Mouse (Mus musculus) neural tube, embryonic 15.5 days (tissue): ENCODE measurements around the gene Arhgef38. TPM values are rescaled to one million over a fixed set of nuclear protein-coding genes. Genes with fewer than 3 reads are reported as not detected.

ENCODE experiments used
- ATAC-seq: fragments of 200-750 bp; cut with Nextera tagmentation; 2 replicates; pipeline ENCODE4 v1.8.0; 2017; ENCODE audit warnings: mild to moderate bottlenecking, moderate TSS enrichment, moderate library complexity; ENCODE audit not compliant: low FRiP score
- H3K27ac ChIP-seq: fragments of 300-500 bp; sonication (generic); replicated peaks from 2 replicates; pipeline ENCODE4 v1.5.1; 2015; ENCODE audit warnings: mild to moderate bottlenecking, inconsistent platforms
- H3K27me3 ChIP-seq: fragments of 300-500 bp; sonication (generic); replicated peaks from 2 replicates; pipeline ENCODE4 v1.6.1; 2015; ENCODE audit warnings: inconsistent platforms
- H3K36me3 ChIP-seq: fragments of 300-500 bp; sonication (generic); 2 replicates; pipeline ENCODE4 v1.6.1; 2015; ENCODE audit warnings: inconsistent platforms
- H3K4me1 ChIP-seq: fragments of 300-500 bp; sonication (generic); 2 replicates; pipeline ENCODE4 v1.6.1; 2015; ENCODE audit warnings: inconsistent platforms
- H3K4me2 ChIP-seq: fragments of 300-500 bp; sonication (generic); 2 replicates; pipeline ENCODE4 v1.6.1; 2015; ENCODE audit warnings: inconsistent platforms, mild to moderate bottlenecking, moderate library complexity
- H3K4me3 ChIP-seq: fragments of 300-500 bp; sonication (generic); replicated peaks from 2 replicates; pipeline ENCODE4 v1.5.1; 2015; ENCODE audit warnings: mild to moderate bottlenecking, inconsistent platforms
- H3K9ac ChIP-seq: fragments of 300-500 bp; sonication (generic); replicated peaks from 2 replicates; pipeline ENCODE4 v1.6.1; 2015; ENCODE audit warnings: mild to moderate bottlenecking, inconsistent platforms
- H3K9me3 ChIP-seq: fragments of 300-500 bp; sonication (generic); replicated peaks from 2 replicates; pipeline ENCODE4 v1.6.1; 2016; ENCODE audit warnings: inconsistent platforms
- WGBS: fragments of 180-500 bp; shearing (Covaris S2); methylation state at CpG from one replicate; pipeline ENCODE4 v1.1.7; 2015; ENCODE audit warnings: mixed read lengths; 5-methylcytosine and 5-hydroxymethylcytosine counted together
- polyA plus RNA-seq: library from polyadenylated mRNA; unstranded; fragments of >200 nt; fragmentation: Nextera tagmentation; extraction: Ambion mirVana; gene quantifications from 2 replicates; pipeline ENCODE4 v1.2.1, GENCODE M21; 2015

Gene Arhgef38
- polyA plus RNA-seq, 1 experiment from 2014 or later = 0.05 TPM

DNA sequence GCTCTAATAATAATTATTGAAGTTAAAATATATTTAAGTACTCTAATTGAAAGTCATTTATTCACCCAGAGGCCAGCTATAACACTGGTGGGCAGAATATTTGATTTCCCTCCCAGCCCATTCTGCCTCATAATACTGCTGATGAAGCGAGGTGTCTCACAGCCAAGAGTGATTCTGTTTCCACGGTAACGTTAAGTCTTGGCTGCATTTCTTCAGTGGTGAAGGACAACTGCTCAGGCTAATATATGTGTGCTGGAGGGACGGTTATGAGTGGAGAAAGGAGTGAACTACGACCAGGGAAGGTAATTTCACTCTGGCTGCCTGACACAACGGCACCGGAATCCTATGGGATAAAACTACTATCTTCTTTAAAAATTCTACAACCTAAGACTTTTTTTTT is 71.6 kb downstream of the Arhgef38 start:
- Histone ChIP-seq H3K9ac (no peak overlapping the region), H3K9me3 (no peaks in the 10 kb centered on the region), H3K27ac (no peak overlapping the region), H3K4me1 (peaks cover 15% of the 10 kb centered on the region), H3K4me2 (no peak overlapping the region), H3K36me3 (no peaks in the 10 kb centered on the region), H3K4me3 (no peak overlapping the region), H3K27me3 (no peaks in the 10 kb centered on the region)
- ATAC-seq = peak; percentile 87
- 33% methylated on average over 7 of the region's 7 CpGs for WGBS

DNA sequence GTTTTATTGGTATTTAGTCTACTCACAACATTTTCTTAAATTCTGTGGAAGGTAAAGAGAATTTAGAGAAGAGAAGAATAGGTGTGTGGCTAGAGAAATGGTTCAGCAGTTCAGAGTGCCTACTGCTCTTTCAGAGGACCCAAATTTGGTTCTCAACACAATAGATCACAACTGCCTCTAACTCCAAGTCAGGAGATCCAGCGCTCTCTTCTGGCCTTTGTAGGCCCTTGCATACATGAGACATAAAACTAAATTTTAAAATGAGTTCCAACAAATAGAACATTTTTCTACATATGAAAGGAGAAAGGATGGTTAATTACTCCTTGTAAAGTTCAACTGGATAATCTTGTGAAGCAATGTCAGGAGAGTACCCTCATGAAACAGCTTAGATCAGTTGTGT is 73.3 kb downstream of the Arhgef38 start:
- H3K9ac ChIP-seq = no peak overlapping the region

DNA sequence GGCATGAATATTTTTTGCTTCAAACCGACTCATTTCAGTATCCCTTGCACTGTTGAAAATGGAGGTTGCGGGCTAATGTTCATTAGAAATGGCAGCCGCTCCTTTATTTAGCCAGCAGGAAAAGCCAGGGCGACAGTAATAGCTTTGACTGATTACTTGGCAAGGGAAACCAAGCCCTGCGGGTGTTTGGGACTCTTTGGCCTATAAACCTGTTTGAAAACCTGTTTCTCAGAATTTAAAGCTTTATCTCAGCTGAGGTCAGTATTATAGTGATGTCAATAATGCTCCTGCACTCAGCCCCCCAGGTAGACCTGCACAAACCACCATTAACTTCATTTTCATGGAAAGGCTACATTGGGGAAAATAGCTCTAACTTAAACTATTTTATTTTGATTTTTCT is 76.5 kb downstream of the Arhgef38 start:
- Histone ChIP-seq H3K27ac (no peak overlapping the region), H3K27me3 (no peaks in the 10 kb centered on the region), H3K4me1 (peaks cover 8% of the 10 kb centered on the region), H3K36me3 (no peaks in the 10 kb centered on the region), H3K4me3 (no peak overlapping the region), H3K9ac (no peak overlapping the region), H3K4me2 (no peak overlapping the region), H3K9me3 (no peaks in the 10 kb centered on the region)
- no peak for ATAC-seq
- WGBS = 64% methylated on average over 5 of the region's 5 CpGs

More for the DNA sequence above, 73.3 kb downstream of the Arhgef38 start:
- no peaks in the 10 kb centered on the region for H3K9me3 ChIP-seq
- H3K27ac ChIP-seq = no peak overlapping the region
- no peak overlapping the region for H3K4me3 ChIP-seq
- H3K36me3 ChIP-seq = no peaks in the 10 kb centered on the region
- no peaks in the 10 kb centered on the region for H3K27me3 ChIP-seq
- H3K4me2 ChIP-seq = no peak overlapping the region
- no peak for ATAC-seq
- 86% methylated on average over 1 of the region's 1 CpGs for WGBS
- H3K4me1 ChIP-seq = peaks cover 15% of the 10 kb centered on the region

DNA sequence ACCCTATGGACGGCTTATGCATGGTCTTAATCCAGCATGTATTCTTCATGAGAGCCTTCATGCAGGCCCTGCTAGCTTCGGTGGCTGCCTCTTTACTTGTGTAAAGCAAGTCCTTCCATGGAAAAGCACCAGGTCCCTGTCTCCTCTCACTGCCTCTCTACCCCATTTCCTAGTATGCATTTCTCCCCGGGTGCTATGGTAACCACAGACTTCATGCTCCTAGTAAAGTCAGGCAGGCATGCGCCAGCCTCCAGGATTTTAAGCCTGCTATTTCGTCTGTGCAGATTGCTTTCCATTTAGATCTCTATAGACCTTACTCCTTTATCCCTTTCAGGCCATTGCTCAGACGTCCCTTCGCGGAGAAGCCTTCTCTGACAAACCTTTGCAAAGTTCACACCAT is 80.1 kb downstream of the Arhgef38 start:
- ATAC-seq = peak; percentile 76; the same call in 1 of the 2 replicates

DNA sequence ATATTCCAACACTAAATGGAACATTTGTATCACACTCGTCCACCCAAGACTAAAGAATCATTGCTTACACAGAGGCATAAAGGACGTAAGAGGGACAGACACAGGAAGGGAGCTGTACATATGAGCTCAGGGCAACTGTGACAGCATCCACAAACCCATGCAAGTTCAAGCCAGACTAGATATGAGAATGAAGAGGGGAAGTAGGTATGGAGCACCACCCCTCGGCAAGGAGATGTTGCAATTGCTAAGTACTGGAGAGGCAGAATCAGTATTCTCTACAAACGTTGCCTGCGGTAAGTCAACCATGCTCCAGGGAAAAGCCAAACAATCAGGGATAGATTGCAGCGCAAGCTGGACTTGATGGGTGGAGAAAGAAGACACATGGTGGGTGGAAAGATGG is 81.1 kb downstream of the Arhgef38 start:
- H3K4me2 ChIP-seq = no peak overlapping the region
- WGBS = 78% methylated on average over 6 of the region's 6 CpGs
- H3K4me1 ChIP-seq = no peaks in the 10 kb centered on the region
- no peaks in the 10 kb centered on the region for H3K27me3 ChIP-seq
- no peak overlapping the region for H3K4me3 ChIP-seq
- H3K27ac ChIP-seq = no peak overlapping the region
- H3K9ac ChIP-seq = no peak overlapping the region
- ATAC-seq = no peak
- no peaks in the 10 kb centered on the region for H3K9me3 ChIP-seq
- no peaks in the 10 kb centered on the region for H3K36me3 ChIP-seq

More for the DNA sequence above, 80.1 kb downstream of the Arhgef38 start:
- Histone ChIP-seq H3K4me1 (no peaks in the 10 kb centered on the region), H3K27ac (no peak overlapping the region), H3K27me3 (no peaks in the 10 kb centered on the region), H3K9ac (no peak overlapping the region), H3K4me2 (no peak overlapping the region), H3K36me3 (no peaks in the 10 kb centered on the region), H3K4me3 (no peak overlapping the region), H3K9me3 (no peaks in the 10 kb centered on the region)
- WGBS = 55% methylated on average over 8 of the region's 8 CpGs

DNA sequence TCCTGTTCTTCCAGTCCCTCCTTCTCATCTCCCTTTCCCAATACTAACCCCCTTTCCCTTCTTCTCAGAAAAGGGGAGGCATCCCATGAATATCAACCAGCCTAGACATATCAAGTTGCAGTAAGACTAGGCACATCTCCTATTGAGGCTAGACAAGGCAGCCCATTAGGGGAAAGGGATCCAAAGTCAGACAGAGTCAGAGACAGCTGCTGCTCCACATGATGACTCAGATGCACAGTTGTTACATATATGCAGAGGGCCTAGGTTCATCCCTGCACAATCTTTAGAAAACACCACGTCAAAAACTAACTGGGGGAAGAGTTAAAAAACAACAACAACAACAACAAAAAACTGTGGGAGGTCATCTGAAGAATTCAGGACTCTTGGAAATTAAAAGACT is 81.9 kb downstream of the Arhgef38 start:
- 59% methylated on average over 1 of the region's 1 CpGs for WGBS
- no peak for ATAC-seq

DNA sequence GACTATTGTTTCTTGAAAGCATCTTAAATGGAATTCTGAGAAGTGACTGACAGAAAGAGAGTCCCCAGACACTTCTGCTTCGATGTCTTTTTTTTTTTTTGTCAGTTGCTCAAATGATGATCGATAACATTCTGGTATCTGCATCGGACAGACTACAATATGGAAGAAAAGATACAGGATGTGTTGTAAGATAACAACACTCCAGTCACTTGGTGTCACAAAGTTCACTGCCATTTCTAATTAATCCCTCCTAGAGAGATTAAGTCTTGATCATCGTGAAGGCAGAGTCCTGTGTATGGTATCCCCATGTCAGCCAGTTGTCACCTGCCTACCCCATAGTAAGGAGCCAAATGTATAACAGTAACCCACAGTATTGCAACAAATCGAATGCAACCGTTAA is 83.1 kb downstream of the Arhgef38 start:
- H3K36me3 ChIP-seq = no peaks in the 10 kb centered on the region
- H3K4me1 ChIP-seq = no peaks in the 10 kb centered on the region
- no peak overlapping the region for H3K4me3 ChIP-seq
- H3K4me2 ChIP-seq = no peak overlapping the region
- no peaks in the 10 kb centered on the region for H3K27me3 ChIP-seq
- H3K27ac ChIP-seq = no peak overlapping the region
- no peak overlapping the region for H3K9ac ChIP-seq
- 89% methylated on average over 6 of the region's 6 CpGs for WGBS
- no peak for ATAC-seq
- no peaks in the 10 kb centered on the region for H3K9me3 ChIP-seq

More for the DNA sequence above, 81.9 kb downstream of the Arhgef38 start:
- Histone ChIP-seq H3K36me3 (no peaks in the 10 kb centered on the region), H3K9me3 (no peaks in the 10 kb centered on the region), H3K27me3 (no peaks in the 10 kb centered on the region), H3K9ac (no peak overlapping the region), H3K4me1 (no peaks in the 10 kb centered on the region), H3K27ac (no peak overlapping the region), H3K4me3 (no peak overlapping the region), H3K4me2 (no peak overlapping the region)

DNA sequence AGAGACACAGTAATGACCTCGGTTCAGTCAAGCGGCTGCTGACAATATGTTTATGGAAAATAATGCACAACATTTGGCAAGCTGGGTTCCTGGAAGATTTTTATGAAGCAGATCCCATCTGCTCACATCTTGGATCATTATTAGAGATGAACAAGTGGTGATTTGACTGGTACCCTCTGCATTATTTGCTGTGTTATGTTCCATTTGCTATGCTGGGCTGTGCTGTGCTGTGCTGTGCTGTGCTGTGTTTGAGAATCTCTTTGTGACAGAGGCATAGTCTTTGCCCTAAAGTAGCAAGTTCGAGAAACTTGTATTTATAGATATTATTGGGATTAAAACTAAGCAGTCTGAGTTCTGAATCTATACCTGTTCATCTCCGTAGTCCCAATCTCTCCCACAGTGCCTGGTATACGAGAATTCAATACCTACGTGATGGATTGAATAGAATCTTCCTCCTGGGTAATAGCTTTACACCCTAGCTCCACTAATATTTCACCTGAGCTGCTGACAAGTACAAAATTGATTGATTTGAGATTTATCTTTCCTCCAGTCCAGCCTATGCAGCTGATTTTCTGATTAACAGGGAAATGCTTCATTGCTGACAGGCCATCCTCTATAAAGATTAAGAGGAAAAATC is 90.1 kb downstream of the Arhgef38 start:
- peak; percentile 69; the same call in 1 of the 2 replicates for ATAC-seq
- Histone ChIP-seq H3K9ac (no peak overlapping the region), H3K27ac (0 out of 2 replicates have a peak overlapping the region, but pooled peaks have one; percentile 6), H3K27me3 (no peaks in the 10 kb centered on the region), H3K9me3 (no peaks in the 10 kb centered on the region), H3K36me3 (no peaks in the 10 kb centered on the region), H3K4me2 (no peak overlapping the region), H3K4me3 (no peak overlapping the region), H3K4me1 (no peaks in the 10 kb centered on the region)
- WGBS = 69% methylated on average over 6 of the region's 6 CpGs

DNA sequence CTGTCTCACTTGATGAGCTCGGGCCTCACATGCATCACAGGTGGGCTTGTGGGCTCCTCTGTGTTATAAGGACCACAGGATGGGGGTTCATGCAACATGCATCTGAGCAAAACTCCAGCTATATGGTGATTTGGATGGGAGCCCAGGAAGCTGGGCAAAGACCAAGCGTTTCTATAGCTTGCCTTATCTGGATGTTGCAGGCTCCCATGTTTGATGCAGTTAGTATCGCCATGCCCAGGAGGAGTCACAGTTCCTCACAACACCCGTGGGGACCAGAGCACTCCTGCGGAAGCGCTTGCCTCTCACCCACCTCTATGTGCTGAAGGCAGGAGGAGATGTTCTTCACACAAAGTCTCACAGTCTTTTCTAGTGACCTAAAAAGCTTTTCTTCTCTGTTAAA is 92.9 kb downstream of the Arhgef38 start:
- Histone ChIP-seq H3K4me1 (no peaks in the 10 kb centered on the region), H3K27ac (no peak overlapping the region), H3K9ac (no peak overlapping the region), H3K4me3 (no peak overlapping the region), H3K27me3 (no peaks in the 10 kb centered on the region), H3K36me3 (no peaks in the 10 kb centered on the region), H3K4me2 (no peak overlapping the region), H3K9me3 (no peaks in the 10 kb centered on the region)
- no peak for ATAC-seq
- 86% methylated on average over 6 of the region's 6 CpGs for WGBS

DNA sequence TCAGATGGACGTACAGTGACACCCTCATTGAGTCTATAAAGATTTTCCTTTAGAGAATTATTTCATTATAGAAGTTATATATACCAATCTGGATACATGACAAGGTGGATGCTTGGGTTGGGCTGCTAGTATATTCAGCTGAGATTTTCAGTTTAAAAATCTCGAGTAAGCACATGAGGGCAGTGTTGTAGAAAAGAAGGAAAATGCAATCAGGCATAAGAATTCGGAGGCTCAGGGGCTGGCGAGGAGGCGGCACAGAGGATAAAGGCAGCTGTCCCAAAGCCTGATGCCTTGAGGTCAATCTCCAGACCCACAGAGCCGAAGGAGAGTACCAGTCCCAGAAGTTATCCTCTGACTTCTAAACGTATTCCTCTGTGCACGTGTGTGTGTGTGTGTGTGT is 102.1 kb downstream of the Arhgef38 start:
- WGBS = 70% methylated on average over 8 of the region's 8 CpGs
- Histone ChIP-seq H3K4me1 (no peaks in the 10 kb centered on the region), H3K4me3 (no peak overlapping the region), H3K27ac (no peak overlapping the region), H3K27me3 (no peaks in the 10 kb centered on the region), H3K9ac (no peak overlapping the region), H3K4me2 (no peak overlapping the region), H3K9me3 (no peaks in the 10 kb centered on the region), H3K36me3 (no peaks in the 10 kb centered on the region)
- no peak for ATAC-seq

DNA sequence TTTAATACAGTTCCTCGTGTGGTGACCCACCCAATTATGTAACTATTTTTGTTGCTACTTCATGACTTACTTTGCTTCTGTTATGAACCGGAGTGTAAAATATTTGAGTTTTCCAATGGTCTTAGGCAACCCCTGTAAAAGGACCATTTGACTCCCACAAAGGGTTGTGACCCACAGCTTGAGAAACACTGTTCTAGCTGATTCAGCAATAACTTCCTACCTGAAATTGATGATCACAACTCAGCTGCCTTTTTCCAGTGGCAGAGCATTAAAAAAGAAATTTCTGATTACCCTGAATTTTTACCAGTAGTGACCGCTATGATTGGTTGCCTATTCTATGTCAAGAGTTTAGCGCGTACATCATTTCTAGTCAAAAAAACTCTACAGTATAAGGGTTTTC is 103.4 kb downstream of the Arhgef38 start:
- no peak for ATAC-seq
- Histone ChIP-seq H3K27ac (no peak overlapping the region), H3K36me3 (no peaks in the 10 kb centered on the region), H3K9ac (no peak overlapping the region), H3K9me3 (no peaks in the 10 kb centered on the region), H3K27me3 (no peaks in the 10 kb centered on the region), H3K4me2 (no peak overlapping the region), H3K4me3 (no peak overlapping the region), H3K4me1 (no peaks in the 10 kb centered on the region)
- WGBS = 94% methylated on average over 5 of the region's 5 CpGs

DNA sequence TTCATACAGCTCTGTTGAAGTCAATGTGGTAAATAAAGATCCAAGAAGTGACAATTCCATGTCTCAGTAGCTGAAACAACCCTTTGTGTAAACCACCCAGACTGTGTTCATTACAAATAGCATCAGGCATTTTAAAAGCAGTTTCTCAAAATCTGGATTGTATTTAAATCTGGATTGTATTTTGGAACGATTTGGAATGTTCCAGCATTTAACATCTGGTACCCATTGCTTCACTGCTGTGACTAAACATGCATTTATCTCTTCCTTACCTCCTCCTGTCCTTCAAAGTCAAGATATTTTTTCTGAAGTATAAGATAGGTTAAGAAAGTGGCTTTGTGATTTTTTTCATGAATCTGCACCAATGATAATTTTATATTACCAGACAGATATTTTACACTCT is 121.5 kb downstream of the Arhgef38 start:
- WGBS = 58% methylated on average over 1 of the region's 1 CpGs
- no peak for ATAC-seq

More for the DNA sequence above, 121.5 kb downstream of the Arhgef38 start:
- H3K36me3 ChIP-seq = peaks cover 13% of the 10 kb centered on the region
- no peaks in the 10 kb centered on the region for H3K9me3 ChIP-seq
- H3K4me3 ChIP-seq = no peak overlapping the region
- no peak overlapping the region for H3K27ac ChIP-seq
- no peaks in the 10 kb centered on the region for H3K4me1 ChIP-seq
- no peak overlapping the region for H3K9ac ChIP-seq
- no peak overlapping the region for H3K4me2 ChIP-seq
- H3K27me3 ChIP-seq = no peaks in the 10 kb centered on the region
